Mouse (Mus musculus) liver, embryonic 14.5 days (tissue): ENCODE measurements around the gene Ptprt.

Source experiments
- CTCF ChIP-seq: IDR thresholded peaks from 2 replicates; pipeline ENCODE4 v1.5.1; 2016; ENCODE audit warnings: antibody characterized with exemption, low read depth, control low read depth
- EP300 ChIP-seq: IDR thresholded peaks from 2 replicates; pipeline ENCODE4 v1.6.1; 2016; ENCODE audit warnings: antibody characterized with exemption, low read depth

- TF ChIP-seq CTCF (no peak), EP300 (no peak)
These were observed 659.9 kb downstream of the Ptprt start for GRCm38 (mm10) chr2:162001016-162001415.
